Mouse (Mus musculus) adrenal gland, adult 18-20 months (tissue): Measurements from ENCODE around the gene Zdhhc1. TPM values are rescaled to one million over a fixed set of nuclear protein-coding genes. Genes with fewer than 3 reads are reported as not detected.

Source experiments
- DNase-seq, 2 experiments: peaks; one replicate each; pipeline ENCODE4 v3.0.0; 2021 to 2022; ENCODE audit warnings: low spot score in 2 of 2
- total RNA-seq, 2 experiments: library from RNA; stranded (reverse); gene quantifications; 1 replicate in 1 of 2; 2 replicates in 1 of 2; pipeline ENCODE4 v1.2.3; 2021

The Zdhhc1 gene
- total RNA-seq, 2 experiments from 2014 or later, result 18.1 to 18.3 TPM

GRCm38 (mm10) chr8:105464595-105464994 is 32.1 kb downstream of the Zdhhc1 start:
- DNase-seq, result no peak

- DNase-seq, result no peak
These were observed 35.5 kb downstream of the Zdhhc1 start for GRCm38 (mm10) chr8:105461085-105461803.

DNA sequence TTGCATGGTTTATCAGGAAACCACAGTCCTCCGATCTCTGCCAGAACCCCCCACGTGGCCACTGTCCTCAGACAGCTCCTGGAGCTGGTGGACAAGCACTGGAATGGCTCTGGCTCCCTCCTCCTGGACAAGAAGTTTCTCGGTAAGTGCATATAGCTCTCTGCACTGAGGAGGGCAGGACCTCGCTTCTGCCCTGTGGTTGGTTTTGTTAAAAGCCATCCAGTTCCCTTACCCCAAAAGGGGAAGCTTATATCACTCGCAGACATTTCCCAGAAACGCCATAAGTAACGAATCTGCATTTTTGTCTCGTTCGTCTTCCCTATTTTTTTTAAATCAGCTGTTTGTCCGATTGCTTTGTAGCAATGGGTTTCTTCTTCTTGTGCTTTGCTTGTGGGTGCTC is 41.5 kb downstream of the Zdhhc1 start:
- DNase-seq, result no peak

GRCm38 (mm10) chr8:105454088-105454487 is 42.6 kb downstream of the Zdhhc1 start:
- DNase-seq, result no peak

DNA sequence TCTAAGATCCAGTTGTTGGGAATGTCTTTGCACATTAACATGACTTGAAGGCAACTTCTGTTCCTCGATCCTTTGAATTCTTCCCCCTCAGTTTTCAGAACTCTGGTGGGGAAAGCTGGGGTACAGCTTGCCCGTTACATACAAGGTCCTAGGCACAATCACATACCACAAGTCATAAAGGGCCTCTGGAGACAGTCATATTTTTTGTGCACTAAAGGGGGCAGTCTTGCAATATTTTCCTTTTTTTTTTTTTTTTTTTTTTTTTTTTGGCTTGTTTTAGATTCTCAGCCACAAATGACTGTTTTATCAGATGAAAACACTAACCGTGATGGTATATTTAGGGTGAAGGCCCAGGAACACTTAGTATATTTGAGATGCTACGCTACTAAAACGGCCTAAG is 43.4 kb downstream of the Zdhhc1 start:
- DNase-seq, result no peak

DNA sequence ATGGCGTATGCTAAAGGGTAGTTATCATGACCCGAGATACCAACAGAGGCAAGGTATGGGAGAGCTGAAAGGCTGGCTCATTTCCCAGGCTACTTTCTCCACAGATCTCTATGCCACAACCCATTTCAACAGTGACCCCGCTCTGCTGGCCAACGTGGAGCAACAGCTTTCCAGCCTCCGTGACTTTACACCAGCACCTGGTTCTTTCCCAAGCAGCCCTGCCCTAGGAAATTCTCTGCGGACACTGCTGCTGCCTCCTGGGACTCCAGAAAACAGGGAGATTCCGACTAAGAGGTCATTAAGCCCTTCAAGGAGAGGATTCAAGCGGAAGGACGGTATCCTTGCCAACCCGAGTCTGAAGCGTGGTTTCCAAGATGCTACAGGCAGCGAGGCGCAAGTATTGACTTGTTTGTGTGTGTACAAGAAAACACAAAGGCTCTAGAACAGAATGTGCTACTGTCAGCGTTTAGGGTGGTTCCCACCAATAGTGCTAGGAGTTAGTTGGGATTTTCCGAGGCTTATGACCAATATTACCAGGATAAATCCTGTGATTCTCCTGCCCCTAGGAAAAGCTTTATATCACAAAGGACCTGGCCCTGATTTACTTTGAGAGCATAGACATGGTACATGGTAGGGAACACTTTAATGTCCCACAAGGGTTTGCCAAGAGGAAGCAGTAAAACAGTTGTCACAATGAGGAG is 44.6 kb downstream of the Zdhhc1 start:
- DNase-seq, result no peak

DNA sequence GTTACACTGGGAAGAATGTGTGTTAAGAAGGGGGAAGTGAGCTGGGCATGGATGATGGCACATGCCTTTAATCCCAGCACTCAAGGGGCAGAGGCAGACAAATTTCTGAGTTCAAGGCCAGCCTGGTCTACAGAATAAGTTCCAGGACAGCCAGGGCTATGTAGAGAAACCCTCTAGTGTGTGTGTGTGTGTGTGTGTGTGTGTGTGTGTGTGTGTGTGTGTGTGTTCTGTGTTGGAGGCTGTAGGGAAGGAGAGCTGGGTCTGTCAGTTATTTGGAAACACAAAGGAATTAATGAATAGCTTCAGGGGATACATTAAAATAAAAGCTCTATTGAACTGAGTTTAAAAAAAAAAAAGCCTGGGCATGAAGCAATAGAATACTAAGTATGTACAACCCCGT is 45.7 kb downstream of the Zdhhc1 start:
- DNase-seq, result no peak

DNA sequence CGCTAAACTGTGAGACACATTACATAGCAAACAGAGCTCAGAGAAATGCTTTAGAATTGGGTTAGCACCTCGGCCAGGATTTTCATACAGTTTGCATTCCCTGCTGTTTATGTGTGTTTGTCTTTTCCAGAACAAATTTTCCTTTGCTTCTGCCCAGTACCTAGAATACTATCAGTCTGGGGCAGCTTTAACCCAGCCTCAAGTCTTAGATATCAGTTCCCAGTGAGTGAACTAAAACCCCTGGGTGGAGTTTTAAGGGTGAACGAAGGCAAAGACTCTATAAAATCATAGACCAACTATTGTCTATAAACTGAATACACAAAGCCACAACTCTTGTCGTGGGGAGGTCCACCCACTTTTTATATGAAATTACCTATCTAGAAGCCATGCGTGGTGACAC is 48.1 kb downstream of the Zdhhc1 start:
- no peak for DNase-seq

- no peak for DNase-seq
These were observed 48.5 kb downstream of the Zdhhc1 start for GRCm38 (mm10) chr8:105448188-105448587.

DNA sequence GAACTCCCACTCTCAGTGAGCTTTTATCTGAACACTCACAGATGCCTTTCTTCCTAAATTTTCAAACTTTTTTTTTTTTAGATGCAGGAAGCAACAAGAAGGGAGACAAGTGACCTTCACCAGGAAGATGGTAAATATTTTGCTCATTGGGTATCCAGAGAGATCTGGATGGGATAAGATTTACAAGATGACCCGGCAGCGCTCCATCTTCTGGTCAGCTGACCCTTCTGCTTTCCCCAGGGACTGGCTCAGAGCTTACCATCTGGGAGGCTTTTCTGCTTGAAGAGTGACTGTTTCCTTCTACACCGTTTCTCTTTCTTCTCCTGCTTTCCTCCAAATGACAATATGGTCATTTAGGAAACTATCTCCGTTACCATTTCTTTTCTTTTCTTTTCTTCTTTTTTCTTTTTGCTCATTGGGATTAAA is 50.6 kb downstream of the Zdhhc1 start:
- DNase-seq, result no peak

DNA sequence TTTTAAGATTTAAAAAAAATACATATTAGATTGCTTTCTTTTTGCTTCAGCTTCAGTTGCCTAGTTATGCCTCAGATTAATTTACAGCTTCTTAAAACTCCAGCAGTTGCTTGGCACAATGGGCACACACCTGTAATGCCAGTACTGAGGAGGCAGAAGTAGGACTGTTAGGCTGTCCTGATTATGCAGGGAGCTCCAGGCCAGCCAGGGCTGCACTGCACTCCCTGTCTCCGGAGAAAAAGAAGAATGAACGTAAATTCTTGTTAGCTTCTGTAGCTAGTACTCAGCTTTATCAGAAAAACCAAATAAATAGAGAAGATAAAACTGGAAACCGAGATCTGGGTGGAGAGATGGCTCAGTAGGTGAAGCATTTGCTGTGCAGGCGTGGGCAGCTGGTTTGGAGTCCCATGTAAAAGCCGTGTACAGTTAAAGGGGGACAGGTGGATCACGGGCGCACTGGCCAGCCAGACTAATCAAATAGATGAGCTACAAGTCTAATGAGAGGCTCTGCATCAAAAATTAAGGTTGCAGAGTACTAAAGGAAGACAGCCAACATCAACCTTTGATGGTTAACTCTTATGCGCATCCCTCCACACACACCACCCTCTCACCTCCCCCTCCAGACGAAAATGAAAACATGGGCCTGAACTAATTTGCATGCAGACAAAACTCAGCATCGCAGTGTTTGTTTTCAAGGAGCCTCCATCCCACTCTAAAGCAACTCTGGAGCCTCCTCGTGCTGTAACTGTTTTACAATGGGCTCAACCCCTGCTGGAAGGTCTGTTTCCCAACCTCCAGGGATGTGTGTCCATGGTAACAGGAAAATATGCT is 51.2 kb downstream of the Zdhhc1 start:
- no peak for DNase-seq

- DNase-seq, result no peak
These were observed 54.0 kb downstream of the Zdhhc1 start for GRCm38 (mm10) chr8:105442661-105443060.

GRCm38 (mm10) chr8:105441433-105441832 is 55.3 kb downstream of the Zdhhc1 start:
- DNase-seq, result peak; percentile 27 to 40

DNA sequence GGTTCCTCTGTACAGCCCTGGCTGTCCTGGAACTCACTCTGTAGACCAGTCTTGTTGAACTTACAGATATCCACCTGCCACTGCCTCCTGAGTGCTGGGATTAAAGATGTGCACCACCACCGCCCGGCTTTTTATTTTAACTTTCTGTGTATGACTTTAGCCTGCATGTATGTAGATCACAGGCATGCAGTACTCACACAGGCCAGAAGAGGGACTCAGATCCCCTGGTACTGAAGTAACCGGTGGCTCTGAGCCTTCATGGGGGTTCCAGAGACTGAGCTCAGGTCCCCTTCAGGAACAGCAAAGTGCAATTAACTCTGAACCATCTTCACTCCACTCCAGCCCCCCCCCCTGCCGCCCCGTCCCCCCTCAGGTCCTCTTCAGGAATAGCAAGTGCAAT is 57.8 kb downstream of the Zdhhc1 start:
- peak; percentile 18 to 29 for DNase-seq

DNA sequence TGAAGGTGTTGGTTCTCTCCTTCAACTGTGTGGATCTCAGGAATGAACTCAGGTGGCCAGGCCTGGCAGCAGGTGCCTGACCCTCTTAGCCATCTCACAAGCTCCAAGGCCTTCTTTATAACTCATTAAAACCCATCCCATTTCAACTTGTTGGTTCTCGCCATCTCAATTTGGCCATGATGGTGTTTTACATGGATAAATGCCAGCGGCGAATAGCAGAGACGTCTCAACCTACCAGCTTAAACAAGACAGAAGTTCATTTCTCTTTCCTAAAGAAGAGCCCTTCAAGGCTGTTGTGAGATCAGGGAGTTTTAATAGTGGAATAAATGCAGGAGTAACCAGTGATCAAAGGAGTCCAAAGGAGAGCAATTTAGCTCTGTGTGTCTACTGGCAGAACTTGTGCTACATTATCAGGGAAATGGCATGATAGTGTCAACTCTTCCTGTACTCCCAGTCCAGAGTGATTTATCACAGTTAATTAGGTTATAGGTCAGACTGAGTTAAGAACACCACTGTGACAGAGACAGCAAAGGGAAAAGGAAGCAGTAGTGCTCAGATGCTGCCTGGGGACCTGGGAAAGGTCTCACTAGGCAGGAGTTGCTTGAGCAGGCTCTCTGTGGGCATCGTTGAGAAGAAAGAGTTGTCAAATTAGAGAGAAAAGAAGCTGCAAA is 59.5 kb downstream of the Zdhhc1 start:
- DNase-seq, result no peak

DNA sequence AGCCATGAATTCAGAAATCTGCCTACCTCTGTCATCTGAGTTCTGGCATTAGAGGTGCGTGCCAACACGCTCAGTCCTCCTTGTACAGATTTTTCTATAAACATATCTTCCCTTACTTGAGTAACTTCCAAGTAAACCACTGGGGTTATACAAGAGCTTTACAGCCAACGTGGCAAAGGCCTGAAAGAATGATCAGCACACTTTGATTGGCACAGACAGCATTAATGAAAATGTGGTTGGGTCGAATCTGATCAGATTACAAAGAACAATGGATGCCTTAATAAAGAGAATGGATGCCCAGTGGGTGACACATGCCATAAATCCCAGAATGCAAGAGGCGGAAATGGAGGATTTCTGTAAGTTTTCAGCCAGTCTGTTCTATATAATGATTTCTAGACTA is 60.5 kb downstream of the Zdhhc1 start:
- no peak for DNase-seq

DNA sequence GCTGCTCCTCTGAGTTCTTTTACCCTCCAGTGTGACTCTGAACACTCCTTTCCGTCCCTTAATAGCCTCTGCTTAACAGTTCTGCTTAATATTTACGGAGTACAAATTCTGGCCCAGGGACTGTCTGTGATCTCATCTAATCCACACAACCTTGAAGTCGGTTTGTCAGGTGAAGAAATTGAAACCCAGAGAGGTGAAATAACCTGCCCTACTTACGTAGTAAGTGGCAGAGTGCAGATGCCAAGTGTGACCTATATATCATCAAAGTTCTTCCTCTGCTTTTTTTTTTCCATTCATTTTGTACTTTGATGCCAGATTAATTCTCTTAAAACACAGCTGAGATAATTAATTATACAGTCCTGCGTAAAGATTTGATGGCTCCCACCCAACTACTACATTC is 62.6 kb downstream of the Zdhhc1 start:
- DNase-seq, result no peak

GRCm38 (mm10) chr8:105433511-105433910 is 63.2 kb downstream of the Zdhhc1 start:
- no peak for DNase-seq

DNA sequence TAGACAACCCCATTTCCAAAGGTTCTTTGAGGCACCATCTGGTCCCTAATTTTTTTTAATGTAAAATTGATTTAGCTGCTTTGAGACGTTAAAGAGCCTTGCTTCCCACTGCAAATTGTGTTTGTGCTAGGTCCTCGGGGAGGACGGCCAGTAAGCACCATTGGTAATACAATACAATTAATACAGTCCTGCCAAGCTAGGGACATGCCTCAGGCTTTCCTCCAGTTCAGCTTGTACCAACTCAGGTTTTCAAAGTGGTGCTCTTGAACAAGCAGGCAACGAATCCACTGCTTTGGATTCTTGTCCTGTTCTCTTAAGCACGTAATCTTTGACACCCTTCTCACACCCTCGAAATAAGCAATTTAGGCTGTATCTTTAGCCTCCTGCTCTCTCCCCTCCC is 63.7 kb downstream of the Zdhhc1 start:
- DNase-seq, result no peak

- DNase-seq, result no peak
These were observed 64.8 kb downstream of the Zdhhc1 start for GRCm38 (mm10) chr8:105431743-105432515.

DNA sequence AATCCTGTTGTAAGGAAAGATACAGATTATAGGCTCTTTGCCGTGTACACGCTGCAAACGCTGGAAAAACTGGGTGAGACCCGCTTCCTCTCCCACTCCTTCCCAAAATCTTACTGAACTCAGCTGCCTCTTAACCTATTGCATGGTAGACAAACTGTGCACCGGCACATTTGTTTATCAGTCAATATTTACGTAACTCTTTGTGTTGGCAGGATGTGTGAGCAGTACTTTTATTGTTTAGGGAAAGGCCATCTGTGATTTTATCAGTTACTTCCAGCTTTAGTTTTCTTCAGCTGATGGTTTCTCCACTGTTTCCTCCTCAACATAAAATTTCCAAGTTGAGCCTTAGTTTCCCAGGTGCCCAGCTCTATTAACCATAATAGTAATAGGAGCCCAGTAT is 69.8 kb downstream of the Zdhhc1 start:
- no peak for DNase-seq
